Mouse (Mus musculus) limb, embryonic 11.5 days (tissue): ENCODE measurements around the gene Bcr. TPM values are rescaled to one million over a fixed set of nuclear protein-coding genes. Genes with fewer than 3 reads are reported as not detected.
"Not testable (repeated sequence)": the region's sequence is repeated elsewhere in the genome, so short reads cannot be mapped to it uniquely, and the experiment has no call there.

Experiments used
- ATAC-seq: fragments of 200-750 bp; cut with Nextera tagmentation; 2 replicates; pipeline ENCODE4 v1.8.0; 2017; ENCODE audit warnings: low read depth; ENCODE audit not compliant: insufficient number of reproducible peaks, low FRiP score, low TSS enrichment
- DNase-seq: peaks from one replicate; pipeline ENCODE4 v3.0.0-alpha.2; 2015; ENCODE audit warnings: low spot score
- H3K27ac ChIP-seq: fragments of 300-500 bp; sonication (generic); replicated peaks from 2 replicates; pipeline ENCODE4 v1.5.1; 2014; ENCODE audit warnings: low read depth, mild to moderate bottlenecking, low read length
- H3K27me3 ChIP-seq: fragments of 300-500 bp; sonication (generic); 2 replicates; pipeline ENCODE4 v1.6.1; 2014; ENCODE audit warnings: mild to moderate bottlenecking, low read length, mixed read lengths; ENCODE audit not compliant: control insufficient read depth, insufficient read depth
- H3K36me3 ChIP-seq: fragments of 300-500 bp; sonication (generic); 2 replicates; pipeline ENCODE4 v1.6.1; 2014; ENCODE audit warnings: mild to moderate bottlenecking, low read length, moderate library complexity, mixed read lengths; ENCODE audit not compliant: control insufficient read depth, insufficient read depth
- H3K4me1 ChIP-seq: fragments of 300-500 bp; sonication (generic); 2 replicates; pipeline ENCODE4 v1.6.1; 2014; ENCODE audit warnings: low read length, mixed read lengths; ENCODE audit not compliant: control insufficient read depth, insufficient read depth
- H3K4me2 ChIP-seq: fragments of 300-500 bp; sonication (generic); 2 replicates; pipeline ENCODE4 v1.6.1; 2014; ENCODE audit warnings: low read depth, mild to moderate bottlenecking, moderate library complexity; ENCODE audit not compliant: severe bottlenecking
- H3K4me3 ChIP-seq: fragments of 300-500 bp; sonication (generic); 2 replicates; pipeline ENCODE4 v1.5.1; 2014; ENCODE audit warnings: low read depth, low read length
- H3K9ac ChIP-seq: fragments of 300-500 bp; sonication (generic); 2 replicates; pipeline ENCODE4 v1.6.1; 2014; ENCODE audit warnings: mild to moderate bottlenecking, low read length
- H3K9me3 ChIP-seq: fragments of 300-500 bp; sonication (generic); 2 replicates; pipeline ENCODE4 v1.6.1; 2016; ENCODE audit warnings: low read length; ENCODE audit not compliant: control insufficient read depth
- WGBS: fragments of 180-500 bp; shearing (Covaris S2); extraction: QIAGEN DNeasy Blood & Tissue Kit; methylation state at CpG from one replicate; pipeline ENCODE4 v1.1.7; 2014; 5-methylcytosine and 5-hydroxymethylcytosine counted together
- polyA plus RNA-seq: library from polyadenylated mRNA; unstranded; fragments of >200 nt; fragmentation: Nextera tagmentation; extraction: Ambion mirVana; gene quantifications from 2 replicates; pipeline ENCODE4 v1.2.1, GENCODE M21; 2014

Gene Bcr
- polyA plus RNA-seq, 1 experiment from 2014 or later, result 11.4 TPM

DNA sequence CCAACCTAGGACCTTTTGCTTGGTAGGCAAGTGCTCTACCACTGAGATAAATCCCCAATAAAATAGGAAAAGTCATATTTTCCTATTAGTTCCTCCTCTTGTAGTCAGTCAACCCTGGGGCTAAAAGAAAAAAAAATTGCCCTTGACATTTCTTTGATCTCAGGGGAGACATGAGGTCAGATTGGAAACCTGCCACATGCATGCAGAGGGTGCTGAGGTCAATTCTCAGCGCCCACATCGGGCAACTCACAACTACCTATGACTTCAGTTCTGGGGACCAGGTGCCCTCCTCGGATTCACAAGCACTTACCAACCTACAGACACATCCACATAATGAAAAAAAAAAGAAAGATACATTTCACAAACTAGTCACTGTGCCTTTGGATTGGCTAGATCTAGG is 30.2 kb upstream of the Bcr start:
- H3K9ac ChIP-seq, result no peak overlapping the region
- DNase-seq (no peak), ATAC-seq (no peak)
- H3K4me1 ChIP-seq, result peaks cover 6% of the 10 kb centered on the region; the same call in 1 of the 2 replicates
- no peak overlapping the region for H3K27ac ChIP-seq
- no peaks in the 10 kb centered on the region for H3K9me3 ChIP-seq
- no peaks in the 10 kb centered on the region for H3K27me3 ChIP-seq
- 82% methylated on average over 3 of the region's 3 CpGs for WGBS
- no peak overlapping the region for H3K4me3 ChIP-seq
- H3K4me2 ChIP-seq, result no peak overlapping the region
- no peaks in the 10 kb centered on the region for H3K36me3 ChIP-seq

DNA sequence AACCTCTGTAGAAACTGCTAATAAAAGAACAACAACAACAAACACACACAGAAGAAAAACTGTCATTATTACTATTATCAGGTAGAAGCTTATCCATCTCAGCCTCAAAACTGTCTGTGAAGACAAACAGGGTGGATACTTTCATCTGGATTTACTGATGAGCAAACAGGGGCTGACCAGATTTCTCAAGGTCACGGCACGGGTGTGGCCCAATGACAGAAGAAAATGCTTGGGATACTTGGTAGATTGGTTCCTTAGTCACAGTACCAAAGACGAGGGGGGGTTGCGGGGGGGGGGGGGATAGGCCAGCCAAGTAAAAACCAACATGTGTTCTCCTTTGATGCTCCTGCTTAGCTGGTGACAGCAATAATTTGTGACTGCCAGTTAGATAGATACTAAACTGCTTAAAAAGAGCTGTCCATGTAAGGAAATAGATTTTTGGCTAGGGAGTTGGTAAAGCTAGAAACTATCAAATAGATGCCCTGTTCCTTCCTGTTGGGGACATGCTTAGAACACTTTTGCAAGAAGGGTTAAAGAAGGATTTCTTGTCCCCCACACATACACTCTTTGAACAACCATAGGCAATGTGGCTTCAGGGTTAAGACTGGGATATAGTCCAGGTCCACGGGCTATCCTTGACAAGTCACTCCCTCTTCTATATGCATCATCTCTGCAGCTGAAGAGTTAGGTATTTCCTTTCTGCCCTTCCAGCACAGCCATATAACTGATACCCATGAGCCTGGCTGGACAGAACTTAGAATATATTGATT is 28.9 kb upstream of the Bcr start:
- Histone ChIP-seq H3K36me3 (no peaks in the 10 kb centered on the region), H3K27me3 (no peaks in the 10 kb centered on the region), H3K4me2 (no peak overlapping the region), H3K4me1 (peaks cover 6% of the 10 kb centered on the region), H3K9me3 (no peaks in the 10 kb centered on the region), H3K9ac (no peak overlapping the region), H3K27ac (no peak overlapping the region), H3K4me3 (no peak overlapping the region)
- no peak for ATAC-seq
- no peak for DNase-seq
- WGBS, result 72% methylated on average over 5 of the region's 5 CpGs

DNA sequence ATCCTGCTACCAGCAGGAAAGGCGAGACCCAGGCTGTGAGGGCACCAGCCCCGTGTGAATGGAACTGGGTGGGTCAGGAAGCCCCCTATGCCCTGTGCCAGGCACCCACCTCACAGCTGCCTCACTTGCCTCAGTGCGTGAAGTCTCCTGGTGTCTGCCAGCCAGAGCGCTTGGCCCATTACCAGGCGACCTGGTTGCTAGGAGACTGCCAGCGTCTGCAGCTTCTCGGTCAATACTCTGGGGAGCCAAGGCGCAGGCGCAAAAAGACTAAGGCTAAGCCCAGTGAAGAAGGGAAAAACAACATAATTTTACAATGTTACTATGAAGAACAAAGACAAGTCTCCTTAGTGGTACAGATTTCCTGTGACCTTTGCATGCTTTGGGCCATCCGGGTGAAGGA is 28.0 kb upstream of the Bcr start, which contains the start of gene Rsph14:
Gene Rsph14, minus strand, starts transcription at position 192 of the 400 bp plus-strand sequence.
- WGBS, result 32% methylated on average over 10 of the region's 10 CpGs
- H3K4me3 ChIP-seq, result no peak within 1 kb of the TSS
- ATAC-seq (no peak), DNase-seq (peak; percentile 65)
- H3K9me3 ChIP-seq, result no peaks in the 10 kb centered on the region
- no peak within 1 kb of the TSS for H3K4me2 ChIP-seq
- H3K36me3 ChIP-seq, result no peaks in the 10 kb centered on the region
- peaks cover 6% of the 10 kb centered on the region for H3K4me1 ChIP-seq
- no peak within 1 kb of the TSS for H3K27ac ChIP-seq
- H3K27me3 ChIP-seq, result no peaks in the 10 kb centered on the region
- no peak within 1 kb of the TSS for H3K9ac ChIP-seq

DNA sequence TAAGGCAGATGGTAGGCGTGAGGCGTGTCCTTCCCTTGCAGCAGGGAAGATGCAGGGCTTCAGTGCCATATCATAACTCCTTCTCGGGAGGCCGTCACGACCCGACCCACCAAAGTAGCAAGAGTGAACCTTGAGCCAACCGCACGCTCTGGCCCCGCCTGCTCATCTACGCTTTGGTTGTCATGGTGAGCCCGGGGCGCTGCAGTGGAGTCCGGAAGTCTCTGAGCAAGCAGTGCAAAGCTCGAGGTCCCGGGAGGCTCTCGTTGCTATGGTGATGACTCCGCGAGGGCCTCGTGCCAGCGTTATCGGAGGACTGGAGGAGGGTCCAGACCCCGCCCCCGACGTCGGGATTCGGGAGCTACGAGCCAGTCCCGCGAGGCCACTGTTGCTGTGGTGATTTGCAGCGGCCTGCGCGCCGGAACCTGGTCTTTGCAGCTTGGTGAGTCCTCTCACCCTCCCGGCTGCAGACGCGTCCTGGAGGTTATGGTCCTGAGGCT is 23.5 kb upstream of the Bcr start, which contains the start of gene Rab36:
Gene Rab36, plus strand, starts transcription at position 176 of the 497 bp plus-strand sequence.
- H3K4me1 ChIP-seq, result peaks cover 6% of the 10 kb centered on the region
- no peaks in the 10 kb centered on the region for H3K9me3 ChIP-seq
- peak; percentile 98 for ATAC-seq
- peak within 1 kb of the TSS; percentile 33 for H3K4me3 ChIP-seq
- WGBS, result under 1% methylated on average over 35 of the region's 36 CpGs
- H3K36me3 ChIP-seq, result no peaks in the 10 kb centered on the region
- peak within 1 kb of the TSS; percentile 23; the same call in 1 of the 2 replicates for H3K27ac ChIP-seq
- peak; percentile 98 for DNase-seq
- H3K27me3 ChIP-seq, result no peaks in the 10 kb centered on the region
- H3K4me2 ChIP-seq, result peak within 1 kb of the TSS; percentile 71
- peak within 1 kb of the TSS; percentile 60 for H3K9ac ChIP-seq

DNA sequence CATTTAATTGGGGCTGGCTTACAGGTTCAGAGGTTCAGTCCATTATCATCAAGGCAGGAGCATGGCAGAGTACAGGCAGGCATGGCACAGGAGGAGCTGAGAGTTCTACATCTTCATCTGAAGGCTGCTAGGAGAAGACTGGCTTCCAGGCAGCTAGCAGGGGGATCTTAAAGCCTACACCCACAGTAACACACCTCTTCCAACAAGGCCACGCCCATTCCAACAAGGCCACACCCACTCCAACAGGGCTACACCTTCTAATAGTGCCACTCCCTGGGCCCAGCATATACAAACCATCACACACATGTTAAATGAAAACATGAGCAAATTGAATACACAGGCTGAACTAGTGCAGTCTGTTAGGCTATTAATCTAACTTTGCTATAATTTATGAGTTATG is 18.3 kb upstream of the Bcr start:
- WGBS, result 11% methylated on average over 1 of the region's 1 CpGs
- ATAC-seq, H3K36me3 ChIP-seq, H3K27ac ChIP-seq, H3K9me3 ChIP-seq, H3K4me1 ChIP-seq, H3K4me2 ChIP-seq, H3K4me3 ChIP-seq, H3K27me3 ChIP-seq, DNase-seq, H3K9ac ChIP-seq: not testable (repeated sequence)

DNA sequence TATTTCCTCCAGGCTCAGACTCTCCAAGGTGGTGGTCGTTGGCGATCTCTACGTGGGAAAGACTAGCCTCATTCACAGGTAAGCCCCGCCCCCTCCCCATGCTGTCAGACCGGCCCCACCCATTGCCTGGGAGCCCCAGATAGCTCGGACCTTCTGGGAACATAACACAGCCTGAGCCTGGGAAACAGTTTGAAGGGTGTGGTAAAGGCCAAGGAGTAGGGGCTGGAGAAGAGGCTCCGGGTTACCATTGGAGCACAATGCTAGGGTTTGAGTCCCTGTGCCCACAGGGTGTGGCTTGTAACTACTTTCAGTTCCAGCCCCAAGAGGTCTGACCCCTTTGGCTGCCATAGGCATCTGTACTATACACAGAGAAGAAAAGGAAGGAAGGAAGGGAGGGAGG is 15.9 kb upstream of the Bcr start:
- Histone ChIP-seq H3K9me3 (no peaks in the 10 kb centered on the region), H3K4me3 (no peak overlapping the region), H3K4me2 (no peak overlapping the region), H3K9ac (no peak overlapping the region), H3K27ac (no peak overlapping the region), H3K36me3 (no peaks in the 10 kb centered on the region), H3K4me1 (no peaks in the 10 kb centered on the region), H3K27me3 (no peaks in the 10 kb centered on the region)
- 34% methylated on average over 7 of the region's 7 CpGs for WGBS
- no peak for ATAC-seq
- no peak for DNase-seq

DNA sequence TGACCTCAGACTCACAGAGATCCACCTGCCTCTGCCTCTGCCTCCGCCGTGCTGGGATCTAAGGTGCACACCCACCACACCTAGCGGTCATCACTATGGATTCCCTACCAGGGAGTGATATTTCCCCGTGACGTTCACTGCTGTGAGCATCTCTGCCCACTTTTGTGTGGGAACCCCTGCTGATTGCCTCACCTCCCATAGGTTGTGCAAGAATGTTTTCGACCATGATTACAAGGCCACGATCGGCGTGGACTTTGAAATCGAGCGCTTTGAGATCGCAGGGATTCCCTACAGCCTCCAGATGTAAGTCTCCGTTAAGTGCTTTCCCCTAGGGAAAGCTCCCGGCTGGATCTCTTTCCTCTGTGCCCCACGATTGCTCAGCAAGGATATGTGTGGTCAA is 14.6 kb upstream of the Bcr start:
- DNase-seq (no peak), ATAC-seq (no peak)
- WGBS, result 93% methylated on average over 15 of the region's 15 CpGs
- H3K36me3 ChIP-seq, result no peaks in the 10 kb centered on the region
- H3K9ac ChIP-seq, result no peak overlapping the region
- H3K9me3 ChIP-seq, result no peaks in the 10 kb centered on the region
- H3K27ac ChIP-seq, result no peak overlapping the region
- H3K4me3 ChIP-seq, result no peak overlapping the region
- no peaks in the 10 kb centered on the region for H3K4me1 ChIP-seq
- no peaks in the 10 kb centered on the region for H3K27me3 ChIP-seq
- H3K4me2 ChIP-seq, result no peak overlapping the region

DNA sequence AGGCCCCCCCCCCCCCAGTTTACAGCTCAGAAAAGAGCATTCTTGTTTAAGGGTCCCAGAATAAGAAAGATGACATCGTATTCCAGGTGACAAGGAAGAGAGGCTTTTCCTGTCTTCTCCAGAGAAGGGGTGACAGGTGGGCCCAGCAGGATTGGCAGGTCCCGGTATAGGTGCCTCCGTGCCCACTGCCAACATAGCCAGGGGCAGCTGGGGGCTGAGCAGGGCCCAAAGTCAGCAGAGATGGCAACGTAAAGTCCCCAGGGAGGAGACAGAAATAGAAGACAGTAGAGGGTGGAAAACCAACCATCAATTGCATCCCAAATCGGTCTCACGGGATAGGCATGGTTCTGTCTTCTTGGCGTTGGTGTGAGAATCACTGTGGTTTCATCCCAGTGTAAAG is 11.7 kb upstream of the Bcr start:
- H3K27ac ChIP-seq, result no peak overlapping the region
- H3K4me2 ChIP-seq, result no peak overlapping the region
- H3K4me1 ChIP-seq, result no peaks in the 10 kb centered on the region
- H3K9me3 ChIP-seq, result no peaks in the 10 kb centered on the region
- no peak for ATAC-seq
- no peak for DNase-seq
- H3K36me3 ChIP-seq, result no peaks in the 10 kb centered on the region
- no peak overlapping the region for H3K9ac ChIP-seq
- H3K4me3 ChIP-seq, result no peak overlapping the region
- H3K27me3 ChIP-seq, result no peaks in the 10 kb centered on the region
- 90% methylated on average over 7 of the region's 7 CpGs for WGBS
